Mouse (Mus musculus): ENCODE data around the gene Sp7.

GRCm38 (mm10) chr15:102383671-102384070, 16.7 kb upstream of the Sp7 start:
- TF ChIP-seq TAL1 (IDR thresholded peaks at IDR 0.05; ENCODE audit: low read length) = peak; percentile 23; the same call in 1 of the 2 replicates
- TF ChIP-seq POLR2A (IDR thresholded peaks at IDR 0.05; ENCODE audit: control insufficient read depth in 1 of 2, insufficient read depth in 1 of 2, low read depth in 1 of 2, low read length in 2 of 2, poor library complexity in 1 of 2) = no peak
- no peak for TF ChIP-seq USF2 (IDR thresholded peaks at IDR 0.05; ENCODE audit: borderline replicate concordance in 1 of 2, insufficient read depth in 1 of 2, low read depth in 1 of 2, low read length in 2 of 2)
- no peak for TF ChIP-seq CTCF (IDR thresholded peaks at IDR 0.05 in 2 of 3, conservative IDR thresholded peaks at IDR 0.05 in 1 of 3; ENCODE audit: control insufficient read depth in 1 of 3, insufficient read depth in 1 of 3, low read depth in 2 of 3, low read length in 3 of 3, poor library complexity in 1 of 3, severe bottlenecking in 1 of 3)
- TF ChIP-seq MEF2A (IDR thresholded peaks at IDR 0.05; ENCODE audit: extremely low read depth, insufficient replicate concordance, low read depth, low read length, poor library complexity, severe bottlenecking) = no peak
- peak; percentile 93 for TF ChIP-seq GATA1 (IDR thresholded peaks at IDR 0.05; ENCODE audit: low read depth, low read length)
- TF ChIP-seq SIN3A (IDR thresholded peaks at IDR 0.05; ENCODE audit: low read length) = peak; percentile 36; the same call in 1 of the 2 replicates
- TF ChIP-seq MAX (IDR thresholded peaks at IDR 0.05; ENCODE audit: low read length) = no peak
- TF ChIP-seq POLR2AphosphoS5 (IDR thresholded peaks at IDR 0.05; ENCODE audit: borderline replicate concordance, low read depth, low read length) = no peak
- no peak for TF ChIP-seq E2F4 (IDR thresholded peaks at IDR 0.05; ENCODE audit: borderline replicate concordance, low read depth, low read length)
- TF ChIP-seq EP300 (IDR thresholded peaks at IDR 0.05; ENCODE audit: low read depth in 1 of 2, low read length in 2 of 2) = peak; percentile 74 to 84
- TF ChIP-seq MAFK (IDR thresholded peaks at IDR 0.05; ENCODE audit: borderline replicate concordance, low read depth, low read length) = peak; percentile 64; the same call in 1 of the 2 replicates
- TF ChIP-seq POLR2AphosphoS2 (IDR thresholded peaks at IDR 0.05; ENCODE audit: low read length) = no peak

Data from MEL (cell line).